Mouse (Mus musculus): ENCODE results near the gene Orc5.

The Orc5 gene

GRCm38 (mm10) chr5:22550033-22550551 lies at the start of gene Orc5:
Orc5 (minus strand) TSS chr5:22550429.
- DNase-seq (ENCODE audit: extremely low spot score, low spot score) = peak; percentile 93

GRCm38 (mm10) chr5:22596981-22597380 lies 46.8 kb upstream of the Orc5 start:
- DNase-seq (ENCODE audit: extremely low spot score, low spot score) = no peak

GRCm38 (mm10) chr5:22589370-22589966 lies 39.2 kb upstream of the Orc5 start:
- DNase-seq (ENCODE audit: extremely low spot score, low spot score) = no peak

- no peak for DNase-seq (ENCODE audit: extremely low spot score, low spot score)
These were observed 37.3 kb upstream of the Orc5 start for GRCm38 (mm10) chr5:22587492-22587891.

GRCm38 (mm10) chr5:22584556-22584955 lies 34.3 kb upstream of the Orc5 start:
- DNase-seq (ENCODE audit: extremely low spot score, low spot score) = no peak

GRCm38 (mm10) chr5:22578011-22578410 lies 27.8 kb upstream of the Orc5 start:
- DNase-seq (ENCODE audit: extremely low spot score, low spot score) = no peak

GRCm38 (mm10) chr5:22574751-22575150 lies 24.5 kb upstream of the Orc5 start:
- DNase-seq (ENCODE audit: extremely low spot score, low spot score) = no peak

GRCm38 (mm10) chr5:22574161-22574560 lies 23.9 kb upstream of the Orc5 start:
- DNase-seq (ENCODE audit: extremely low spot score, low spot score) = no peak

GRCm38 (mm10) chr5:22573696-22574095 lies 23.5 kb upstream of the Orc5 start:
- DNase-seq (ENCODE audit: extremely low spot score, low spot score) = no peak

GRCm38 (mm10) chr5:22572881-22573280 lies 22.7 kb upstream of the Orc5 start:
- DNase-seq (ENCODE audit: extremely low spot score, low spot score) = no peak

GRCm38 (mm10) chr5:22572456-22572855 lies 22.2 kb upstream of the Orc5 start:
- no peak for DNase-seq (ENCODE audit: extremely low spot score, low spot score)

- DNase-seq (ENCODE audit: extremely low spot score, low spot score) = no peak
These were observed 15.5 kb upstream of the Orc5 start for GRCm38 (mm10) chr5:22565708-22566107.

- no peak for DNase-seq (ENCODE audit: extremely low spot score, low spot score)
These were observed 9.6 kb upstream of the Orc5 start for GRCm38 (mm10) chr5:22559801-22560200.

GRCm38 (mm10) chr5:22557491-22558113 lies 7.4 kb upstream of the Orc5 start:
- no peak for DNase-seq (ENCODE audit: extremely low spot score, low spot score)

- DNase-seq (ENCODE audit: extremely low spot score, low spot score) = no peak
These were observed 6.5 kb upstream of the Orc5 start for GRCm38 (mm10) chr5:22556713-22557112.

- no peak for DNase-seq (ENCODE audit: extremely low spot score, low spot score)
These were observed 2.1 kb upstream of the Orc5 start for GRCm38 (mm10) chr5:22552233-22552765.

- DNase-seq (ENCODE audit: extremely low spot score, low spot score) = no peak
These were observed 730 bp downstream of the Orc5 start for GRCm38 (mm10) chr5:22549366-22550032.

GRCm38 (mm10) chr5:22548556-22549161 lies 1.6 kb downstream of the Orc5 start:
- DNase-seq (ENCODE audit: extremely low spot score, low spot score) = no peak

GRCm38 (mm10) chr5:22546536-22546935 lies 3.7 kb downstream of the Orc5 start:
- no peak for DNase-seq (ENCODE audit: extremely low spot score, low spot score)

GRCm38 (mm10) chr5:22545305-22545704 lies 4.9 kb downstream of the Orc5 start:
- DNase-seq (ENCODE audit: extremely low spot score, low spot score) = no peak

GRCm38 (mm10) chr5:22542676-22543075 lies 7.6 kb downstream of the Orc5 start:
- DNase-seq (ENCODE audit: extremely low spot score, low spot score) = no peak
